Mouse (Mus musculus): Measurements from ENCODE around the gene Lyz2. TPM values are rescaled to one million over a fixed set of nuclear protein-coding genes. Genes with fewer than 3 reads are reported as not detected.
"Not testable (repeated sequence)": the region's sequence is repeated elsewhere in the genome, so short reads cannot be mapped to it uniquely, and the experiment has no call there.

The Lyz2 gene
- total and polyA plus RNA-seq, 3 experiments, result not detected

DNA sequence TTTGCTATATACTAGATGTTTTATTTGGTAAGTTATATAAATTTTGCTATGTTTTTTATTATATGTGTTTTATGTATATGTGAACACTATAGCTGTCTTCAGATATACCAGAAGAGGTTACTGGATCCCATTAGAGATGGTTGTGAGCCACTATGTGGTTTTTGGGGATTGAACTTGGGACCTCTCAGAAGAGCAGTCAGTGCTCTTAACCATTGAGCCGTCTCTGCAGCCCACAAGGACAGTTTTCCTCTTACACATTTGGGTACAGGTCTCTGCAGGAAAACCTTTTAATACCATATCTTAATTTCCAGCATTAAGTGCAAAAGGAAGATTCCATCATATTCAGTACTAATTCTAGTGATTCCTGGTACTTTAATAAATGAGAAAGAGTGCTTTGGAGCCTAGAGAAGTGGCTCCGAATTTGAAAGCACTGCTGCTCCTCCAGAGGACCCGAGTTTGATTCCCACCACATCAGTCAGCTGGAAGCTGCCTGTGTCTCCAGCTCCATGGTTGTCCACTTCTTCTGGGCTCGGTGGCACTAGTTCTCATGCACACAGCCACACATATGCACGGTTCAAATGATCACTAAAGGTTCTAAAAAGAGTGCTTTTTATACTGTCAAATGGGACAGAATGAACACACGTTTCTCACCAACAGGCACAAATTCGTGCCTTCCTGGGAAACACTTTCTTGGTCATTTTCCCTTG is 1.9 kb upstream of the Lyz2 start:
- TF ChIP-seq MXI1 (IDR thresholded peaks at IDR 0.05; ENCODE audit: low read depth, low read length), result no peak
- no peak for TF ChIP-seq HCFC1 (IDR thresholded peaks at IDR 0.05; ENCODE audit: low read depth, low read length)
- no peak for TF ChIP-seq TCF12 (IDR thresholded peaks at IDR 0.05; ENCODE audit: low read depth, low read length)
- no peak for TF ChIP-seq CTCF (IDR thresholded peaks at IDR 0.05 in 2 of 3, conservative IDR thresholded peaks at IDR 0.05 in 1 of 3; ENCODE audit: control insufficient read depth in 1 of 3, insufficient read depth in 1 of 3, low read depth in 2 of 3, low read length in 3 of 3, poor library complexity in 1 of 3, severe bottlenecking in 1 of 3)
- no peak for TF ChIP-seq ETS1 (IDR thresholded peaks at IDR 0.05; ENCODE audit: low read depth, low read length)
- TF ChIP-seq UBTF (IDR thresholded peaks at IDR 0.05; ENCODE audit: borderline replicate concordance, insufficient read depth, low read depth, low read length), result no peak
- no peak for TF ChIP-seq ZKSCAN1 (IDR thresholded peaks at IDR 0.05; ENCODE audit: low read depth, low read length)
- TF ChIP-seq ZC3H11A (IDR thresholded peaks at IDR 0.05; ENCODE audit: low read depth, low read length), result no peak
- no peak for TF ChIP-seq RCOR1 (IDR thresholded peaks at IDR 0.05; ENCODE audit: low read depth, low read length)
- TF ChIP-seq NRF1 (IDR thresholded peaks at IDR 0.05; ENCODE audit: insufficient read depth, low read depth, low read length, poor library complexity, severe bottlenecking), result no peak
- Histone ChIP-seq H3K4me1 (ENCODE audit: control insufficient read depth in 1 of 2, insufficient read depth in 2 of 2, low read length in 2 of 2) (no peaks in the 10 kb centered on the region), H3K9me3 (replicated peaks; ENCODE audit: insufficient read depth, low read length) (no peaks in the 10 kb centered on the region), H3K79me2 (ENCODE audit: control insufficient read depth, insufficient read depth, low read length, poor library complexity) (no peaks in the 10 kb centered on the region), H3K9ac (ENCODE audit: control insufficient read depth, low read depth, low read length, poor library complexity, severe bottlenecking) (no peak overlapping the region), H3K4me3 (ENCODE audit: control insufficient read depth in 1 of 2, insufficient read depth in 1 of 2, low read depth in 2 of 2, low read length in 2 of 2) (no peak overlapping the region), H3K27me3 (ENCODE audit: control insufficient read depth in 1 of 2, insufficient read depth in 2 of 2, low read length in 2 of 2) (peaks cover 4 to 7% of the 10 kb centered on the region in 2 experiments), H3K36me3 (ENCODE audit: control insufficient read depth in 1 of 2, insufficient read depth in 2 of 2, low read length in 2 of 2) (no peaks in the 10 kb centered on the region), H3K27ac (ENCODE audit: control insufficient read depth, low read depth, low read length) (no peak overlapping the region)
- no peak for DNase-seq (ENCODE audit: low read depth, low spot score)

DNA sequence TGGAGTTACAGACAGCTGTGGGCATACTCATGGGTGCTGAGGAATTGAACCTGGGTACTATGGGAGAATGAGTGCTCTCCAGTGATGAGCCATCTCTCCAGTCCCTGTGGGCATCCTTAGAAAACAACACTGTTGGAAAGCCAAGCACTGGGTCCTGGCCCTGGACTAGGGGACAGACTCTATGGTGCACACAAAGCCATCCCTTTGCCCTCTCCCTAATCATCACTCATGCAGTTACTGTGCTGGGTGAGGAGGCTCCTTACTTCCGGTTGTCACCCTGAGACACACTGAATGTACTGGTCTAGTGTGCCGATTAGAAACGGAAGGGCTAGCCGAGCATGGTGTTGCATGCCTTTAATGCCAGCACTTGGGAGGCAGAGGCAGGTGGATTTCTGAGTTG is 1.1 kb upstream of the Lyz2 start:
- not testable (repeated sequence) for DNase-seq (ENCODE audit: low read depth, low spot score); H3K4me3 ChIP-seq (ENCODE audit: control insufficient read depth in 1 of 2, insufficient read depth in 1 of 2, low read depth in 2 of 2, low read length in 2 of 2); H3K4me1 ChIP-seq (ENCODE audit: control insufficient read depth in 1 of 2, insufficient read depth in 2 of 2, low read length in 2 of 2); H3K9me3 ChIP-seq (replicated peaks; ENCODE audit: insufficient read depth, low read length); H3K9ac ChIP-seq (ENCODE audit: control insufficient read depth, low read depth, low read length, poor library complexity, severe bottlenecking); H3K79me2 ChIP-seq (ENCODE audit: control insufficient read depth, insufficient read depth, low read length, poor library complexity); H3K36me3 ChIP-seq (ENCODE audit: control insufficient read depth in 1 of 2, insufficient read depth in 2 of 2, low read length in 2 of 2); H3K27ac ChIP-seq (ENCODE audit: control insufficient read depth, low read depth, low read length); H3K27me3 ChIP-seq (ENCODE audit: control insufficient read depth in 1 of 2, insufficient read depth in 2 of 2, low read length in 2 of 2)

GRCm38 (mm10) chr10:117282551-117282950 is 430 bp upstream of the Lyz2 start:
- TF ChIP-seq CHD2 (IDR thresholded peaks at IDR 0.05; ENCODE audit: low read length), result no peak
- no peak for TF ChIP-seq ETS1 (IDR thresholded peaks at IDR 0.05; ENCODE audit: low read depth, low read length)
- TF ChIP-seq MYB (IDR thresholded peaks at IDR 0.05; ENCODE audit: low read depth, low read length), result no peak
- no peak for TF ChIP-seq MEF2A (IDR thresholded peaks at IDR 0.05; ENCODE audit: extremely low read depth, insufficient replicate concordance, low read depth, low read length, poor library complexity, severe bottlenecking)
- Histone ChIP-seq H3K4me1 (ENCODE audit: control insufficient read depth in 1 of 2, insufficient read depth in 2 of 2, low read length in 2 of 2) (no peaks in the 10 kb centered on the region), H3K27me3 (ENCODE audit: control insufficient read depth in 1 of 2, insufficient read depth in 2 of 2, low read length in 2 of 2) (peaks cover 4 to 7% of the 10 kb centered on the region in 2 experiments), H3K4me3 (ENCODE audit: control insufficient read depth in 1 of 2, insufficient read depth in 1 of 2, low read depth in 2 of 2, low read length in 2 of 2) (no peak overlapping the region), H3K36me3 (ENCODE audit: control insufficient read depth in 1 of 2, insufficient read depth in 2 of 2, low read length in 2 of 2) (no peaks in the 10 kb centered on the region), H3K9ac (ENCODE audit: control insufficient read depth, low read depth, low read length, poor library complexity, severe bottlenecking) (no peak overlapping the region), H3K9me3 (replicated peaks; ENCODE audit: insufficient read depth, low read length) (no peaks in the 10 kb centered on the region), H3K79me2 (ENCODE audit: control insufficient read depth, insufficient read depth, low read length, poor library complexity) (no peaks in the 10 kb centered on the region), H3K27ac (ENCODE audit: control insufficient read depth, low read depth, low read length) (no peak overlapping the region)
- no peak for DNase-seq (ENCODE audit: low read depth, low spot score)
